Mouse (Mus musculus): ENCODE results near the gene Cdc42ep1.

- TF ChIP-seq CTCF (IDR thresholded peaks at IDR 0.05; ENCODE audit: insufficient read depth, low read depth, low read length) (0 out of 2 replicates have a peak, but pooled peaks have one; percentile 13), POLR2A (IDR thresholded peaks at IDR 0.05; ENCODE audit: insufficient read depth, low read depth, low read length) (no peak)
Observed at GRCm38 (mm10) chr15:78850059-78850824, 7.8 kb downstream of the Cdc42ep1 start.

Data from olfactory bulb, adult 2 months (tissue).